Mouse (Mus musculus) thymus, postnatal 10 days (tissue): ENCODE data around the gene Ckap5.

Source experiments
- DNase-seq, 2 experiments: peaks; one replicate each; pipeline ENCODE4 v3.0.0; 2021; ENCODE audit warnings: low spot score in 2 of 2

The Ckap5 gene

GRCm38 (mm10) chr2:91627486-91627885, 100.9 kb downstream of the Ckap5 start:
- no peak for DNase-seq

- no peak for DNase-seq
These were observed 101.6 kb downstream of the Ckap5 start for GRCm38 (mm10) chr2:91628171-91628570.

- no peak for DNase-seq
These were observed 103.1 kb downstream of the Ckap5 start for GRCm38 (mm10) chr2:91629682-91630081.

GRCm38 (mm10) chr2:91630384-91630783, 103.8 kb downstream of the Ckap5 start:
- DNase-seq = no peak

GRCm38 (mm10) chr2:91631826-91632225, 105.3 kb downstream of the Ckap5 start:
- DNase-seq = no peak

GRCm38 (mm10) chr2:91632316-91632715, 105.8 kb downstream of the Ckap5 start:
- no peak for DNase-seq

- DNase-seq = no peak
These were observed 106.9 kb downstream of the Ckap5 start for GRCm38 (mm10) chr2:91633334-91633977.

GRCm38 (mm10) chr2:91634841-91635240, 108.3 kb downstream of the Ckap5 start:
- peak; percentile 46 to 55 for DNase-seq

- DNase-seq = no peak
These were observed 108.9 kb downstream of the Ckap5 start for GRCm38 (mm10) chr2:91635486-91635885.

- DNase-seq = no peak
These were observed 109.7 kb downstream of the Ckap5 start, which contains the start of gene F2 for GRCm38 (mm10) chr2:91636229-91636628. F2 (minus strand) TSS chr2:91636414.

- no peak for DNase-seq
These were observed 110.3 kb downstream of the Ckap5 start for GRCm38 (mm10) chr2:91636727-91637338.

- DNase-seq = peak in 1 of 2 experiments; percentile 21
These were observed 112.4 kb downstream of the Ckap5 start for GRCm38 (mm10) chr2:91638931-91639330.

GRCm38 (mm10) chr2:91642825-91643415, 116.4 kb downstream of the Ckap5 start:
- no peak for DNase-seq

GRCm38 (mm10) chr2:91644021-91644420, 117.5 kb downstream of the Ckap5 start:
- DNase-seq = no peak

GRCm38 (mm10) chr2:91645354-91645753, 118.8 kb downstream of the Ckap5 start:
- peak in 1 of 2 experiments; percentile 36 for DNase-seq

- DNase-seq = peak; percentile 67 to 76
These were observed 119.2 kb downstream of the Ckap5 start for GRCm38 (mm10) chr2:91645811-91646210.

GRCm38 (mm10) chr2:91646733-91647132, 120.2 kb downstream of the Ckap5 start:
- DNase-seq = peak; percentile 51 to 68

GRCm38 (mm10) chr2:91649152-91649551, 122.6 kb downstream of the Ckap5 start:
- peak; percentile 28 to 43 for DNase-seq

- peak; percentile 95 to 96 for DNase-seq
These were observed 123.2 kb downstream of the Ckap5 start, which contains the start of the genes Zfp408 and Arhgap1 for GRCm38 (mm10) chr2:91649553-91650359. Zfp408 (minus strand) TSS chr2:91649791. Arhgap1 (plus strand) TSS chr2:91649860.

- DNase-seq = no peak
These were observed 123.9 kb downstream of the Ckap5 start for GRCm38 (mm10) chr2:91650360-91650995.

GRCm38 (mm10) chr2:91651458-91652258, 125.1 kb downstream of the Ckap5 start:
- no peak for DNase-seq
